Mouse (Mus musculus) hindbrain, embryonic 16.5 days (tissue): ENCODE results near the gene Mrps26. TPM values are rescaled to one million over a fixed set of nuclear protein-coding genes. Genes with fewer than 3 reads are reported as not detected.
A peak's percentile ranks its signal among the peaks of the same experiment; 100 is the strongest.

ENCODE experiments used
- ATAC-seq: fragments of 200-750 bp; cut with Nextera tagmentation; 2 replicates; pipeline ENCODE4 v1.8.0; 2017; ENCODE audit warnings: moderate TSS enrichment, moderate library complexity
- H3K27ac ChIP-seq: fragments of 300-500 bp; sonication (generic); 2 replicates; pipeline ENCODE4 v1.5.1; 2014; ENCODE audit warnings: low read depth, mild to moderate bottlenecking, control low read depth, low read length, moderate library complexity
- H3K27me3 ChIP-seq: fragments of 300-500 bp; sonication (generic); replicated peaks from 2 replicates; pipeline ENCODE4 v1.6.1; 2014; ENCODE audit warnings: low read length; ENCODE audit not compliant: control insufficient read depth, insufficient read depth
- H3K36me3 ChIP-seq: fragments of 300-500 bp; sonication (generic); 2 replicates; pipeline ENCODE4 v1.6.1; 2014; ENCODE audit warnings: mild to moderate bottlenecking, low read length, moderate library complexity, mixed read lengths; ENCODE audit not compliant: control insufficient read depth, insufficient read depth
- H3K4me1 ChIP-seq: fragments of 300-500 bp; sonication (generic); 2 replicates; pipeline ENCODE4 v1.6.1; 2014; ENCODE audit warnings: low read depth, low read length; ENCODE audit not compliant: control insufficient read depth, insufficient read depth
- H3K4me2 ChIP-seq: fragments of 300-500 bp; sonication (generic); 2 replicates; pipeline ENCODE4 v1.6.1; 2014; ENCODE audit warnings: mild to moderate bottlenecking, low read length, control low read depth, moderate library complexity
- H3K4me3 ChIP-seq: fragments of 300-500 bp; sonication (generic); 2 replicates; pipeline ENCODE4 v1.5.1; 2014; ENCODE audit warnings: mild to moderate bottlenecking, low read length, control low read depth, moderate library complexity
- H3K9ac ChIP-seq: fragments of 300-500 bp; sonication (generic); 2 replicates; pipeline ENCODE4 v1.6.1; 2014; ENCODE audit warnings: low read depth, mild to moderate bottlenecking, control low read depth, low read length, moderate library complexity
- H3K9me3 ChIP-seq: fragments of 300-500 bp; sonication (generic); 2 replicates; pipeline ENCODE4 v1.6.1; 2014; ENCODE audit warnings: mild to moderate bottlenecking, low read length, moderate library complexity; ENCODE audit not compliant: control insufficient read depth
- WGBS: fragments of 180-500 bp; shearing (Covaris S2); extraction: QIAGEN DNeasy Blood & Tissue Kit; methylation state at CpG from one replicate; pipeline ENCODE4 v1.1.7; 2014; 5-methylcytosine and 5-hydroxymethylcytosine counted together
- polyA plus RNA-seq: library from polyadenylated mRNA; unstranded; fragments of >200 nt; fragmentation: Nextera tagmentation; extraction: Ambion mirVana; gene quantifications from 2 replicates; pipeline ENCODE4 v1.2.1, GENCODE M21; 2015

The Mrps26 gene
- polyA plus RNA-seq, 1 experiment from 2014 or later = 113 TPM

DNA sequence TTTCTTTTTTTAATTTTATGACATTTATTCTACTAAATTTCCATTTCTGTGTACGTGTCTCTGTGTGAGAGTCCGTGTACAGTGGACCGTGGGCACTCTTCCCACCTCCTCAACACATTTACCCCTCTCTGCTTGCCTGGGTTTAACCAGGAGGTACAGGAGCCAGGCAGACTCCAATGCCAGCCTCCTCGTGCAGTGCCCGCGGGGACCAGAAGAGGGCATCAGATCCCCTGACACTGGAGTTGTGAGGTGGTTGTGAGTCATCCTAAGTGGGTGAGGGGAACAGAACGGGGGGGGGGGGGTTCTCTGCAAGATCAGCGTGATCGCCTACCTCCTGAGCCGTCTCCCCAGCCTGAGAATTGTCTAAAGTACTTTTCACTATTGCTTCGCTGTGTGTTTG lies 14.6 kb downstream of the Mrps26 start:
- peaks cover 12% of the 10 kb centered on the region for H3K4me1 ChIP-seq
- no peak for ATAC-seq
- H3K9ac ChIP-seq = no peak overlapping the region
- H3K4me3 ChIP-seq = no peak overlapping the region
- WGBS = 6% methylated on average over 11 of the region's 11 CpGs
- no peaks in the 10 kb centered on the region for H3K36me3 ChIP-seq
- H3K27me3 ChIP-seq = peaks cover 64% of the 10 kb centered on the region
- H3K9me3 ChIP-seq = no peaks in the 10 kb centered on the region
- no peak overlapping the region for H3K4me2 ChIP-seq
- H3K27ac ChIP-seq = no peak overlapping the region

DNA sequence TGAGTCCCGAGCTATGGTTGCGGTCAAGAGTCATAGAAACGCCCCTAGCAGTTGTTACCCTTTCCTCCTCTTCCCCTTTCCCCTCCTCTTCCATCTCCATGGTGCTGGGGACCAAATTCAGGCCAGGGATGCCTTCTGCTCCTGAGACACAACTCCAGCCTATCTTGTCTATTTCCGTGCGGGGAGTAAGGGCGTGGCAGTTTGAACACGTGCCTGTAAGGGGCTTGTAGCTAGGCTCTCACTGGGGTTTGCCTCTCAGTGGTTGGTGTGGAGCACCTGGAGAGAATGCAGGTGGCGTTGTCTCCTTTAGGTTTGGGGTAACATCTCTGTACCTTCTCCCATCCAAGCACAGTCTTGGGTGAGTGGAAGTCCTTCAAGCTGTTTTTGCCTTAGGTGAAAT lies 16.2 kb downstream of the Mrps26 start:
- peaks cover 12% of the 10 kb centered on the region for H3K4me1 ChIP-seq
- H3K36me3 ChIP-seq = no peaks in the 10 kb centered on the region
- no peak overlapping the region for H3K27ac ChIP-seq
- 6% methylated on average over 8 of the region's 8 CpGs for WGBS
- H3K27me3 ChIP-seq = peaks cover 64% of the 10 kb centered on the region
- no peak for ATAC-seq
- no peak overlapping the region for H3K4me2 ChIP-seq
- H3K9me3 ChIP-seq = no peaks in the 10 kb centered on the region
- H3K4me3 ChIP-seq = no peak overlapping the region
- H3K9ac ChIP-seq = no peak overlapping the region; the same call in 1 of the 2 replicates

- ATAC-seq = no peak
- Histone ChIP-seq H3K4me3 (peak overlapping the region; percentile 33), H3K9me3 (no peaks in the 10 kb centered on the region), H3K9ac (peak overlapping the region; percentile 38; the same call in 1 of the 2 replicates), H3K27me3 (peaks cover 52% of the 10 kb centered on the region), H3K36me3 (no peaks in the 10 kb centered on the region), H3K4me2 (peak overlapping the region; percentile 52), H3K27ac (no peak overlapping the region), H3K4me1 (peaks cover 12% of the 10 kb centered on the region)
- 2% methylated on average over 16 of the region's 16 CpGs for WGBS
Observed at GRCm38 (mm10) chr2:130581201-130581600, 17.7 kb downstream of the Mrps26 start.

- H3K4me1 ChIP-seq = peaks cover 9% of the 10 kb centered on the region
- peaks cover 47% of the 10 kb centered on the region for H3K27me3 ChIP-seq
- no peak within 1 kb of the TSS for H3K9ac ChIP-seq
- no peaks in the 10 kb centered on the region for H3K36me3 ChIP-seq
- no peak for ATAC-seq
- H3K27ac ChIP-seq = no peak within 1 kb of the TSS
- H3K4me3 ChIP-seq = no peak within 1 kb of the TSS
- H3K4me2 ChIP-seq = no peak within 1 kb of the TSS
- 34% methylated on average over 10 of the region's 10 CpGs for WGBS
- no peaks in the 10 kb centered on the region for H3K9me3 ChIP-seq
Observed at GRCm38 (mm10) chr2:130582552-130582951, 19.0 kb downstream of the Mrps26 start, which contains the start of gene Avp. Avp (minus strand) TSS chr2:130582554.

GRCm38 (mm10) chr2:130583902-130584560 lies 20.5 kb downstream of the Mrps26 start:
- peaks cover 9% of the 10 kb centered on the region for H3K4me1 ChIP-seq
- 78% methylated on average over 10 of the region's 10 CpGs for WGBS
- no peaks in the 10 kb centered on the region for H3K9me3 ChIP-seq
- no peak overlapping the region for H3K9ac ChIP-seq
- H3K4me3 ChIP-seq = no peak overlapping the region
- H3K27ac ChIP-seq = no peak overlapping the region
- no peak for ATAC-seq
- no peak overlapping the region for H3K4me2 ChIP-seq
- no peaks in the 10 kb centered on the region for H3K36me3 ChIP-seq
- H3K27me3 ChIP-seq = peaks cover 33% of the 10 kb centered on the region

GRCm38 (mm10) chr2:130586016-130586415 lies 22.5 kb downstream of the Mrps26 start:
- no peak overlapping the region for H3K4me3 ChIP-seq
- ATAC-seq = no peak
- H3K36me3 ChIP-seq = peaks cover 6% of the 10 kb centered on the region; the same call in 1 of the 2 replicates
- no peak overlapping the region for H3K4me2 ChIP-seq
- H3K9me3 ChIP-seq = no peaks in the 10 kb centered on the region
- peaks cover 2% of the 10 kb centered on the region for H3K4me1 ChIP-seq
- peaks cover 16% of the 10 kb centered on the region for H3K27me3 ChIP-seq
- 90% methylated on average over 6 of the region's 6 CpGs for WGBS
- no peak overlapping the region for H3K9ac ChIP-seq
- H3K27ac ChIP-seq = no peak overlapping the region

GRCm38 (mm10) chr2:130588373-130588772 lies 24.8 kb downstream of the Mrps26 start:
- Histone ChIP-seq H3K27ac (no peak overlapping the region), H3K4me1 (no peaks in the 10 kb centered on the region)
- WGBS = 83% methylated on average over 2 of the region's 2 CpGs

GRCm38 (mm10) chr2:130589157-130589556 lies 25.6 kb downstream of the Mrps26 start:
- no peak overlapping the region for H3K4me2 ChIP-seq
- H3K9me3 ChIP-seq = no peaks in the 10 kb centered on the region
- no peak overlapping the region for H3K4me3 ChIP-seq
- H3K27me3 ChIP-seq = no peaks in the 10 kb centered on the region
- no peak overlapping the region for H3K9ac ChIP-seq
- H3K4me1 ChIP-seq = no peaks in the 10 kb centered on the region
- 50% methylated on average over 4 of the region's 4 CpGs for WGBS
- H3K36me3 ChIP-seq = peaks cover 11% of the 10 kb centered on the region
- ATAC-seq = no peak
- no peak overlapping the region for H3K27ac ChIP-seq

More at GRCm38 (mm10) chr2:130588373-130588772, 24.8 kb downstream of the Mrps26 start:
- no peak overlapping the region for H3K9ac ChIP-seq
- H3K9me3 ChIP-seq = no peaks in the 10 kb centered on the region
- H3K4me2 ChIP-seq = no peak overlapping the region
- ATAC-seq = no peak
- no peak overlapping the region for H3K4me3 ChIP-seq
- no peaks in the 10 kb centered on the region for H3K27me3 ChIP-seq
- peaks cover 11% of the 10 kb centered on the region for H3K36me3 ChIP-seq

- 89% methylated on average over 2 of the region's 2 CpGs for WGBS
- no peak overlapping the region for H3K4me3 ChIP-seq
- no peaks in the 10 kb centered on the region for H3K4me1 ChIP-seq
- no peak overlapping the region for H3K27ac ChIP-seq
- H3K4me2 ChIP-seq = no peak overlapping the region
- peaks cover 13% of the 10 kb centered on the region for H3K36me3 ChIP-seq
- ATAC-seq = no peak
- H3K9ac ChIP-seq = no peak overlapping the region
- no peaks in the 10 kb centered on the region for H3K9me3 ChIP-seq
- H3K27me3 ChIP-seq = no peaks in the 10 kb centered on the region
Observed at GRCm38 (mm10) chr2:130589761-130590160, 26.2 kb downstream of the Mrps26 start.
